Mouse (Mus musculus): ENCODE data around the gene Kcnh1. TPM values are rescaled to one million over a fixed set of nuclear protein-coding genes. Genes with fewer than 3 reads are reported as not detected.

The Kcnh1 gene
- polyA plus RNA-seq, 1 experiment from 2014 or later: 0.56 TPM

DNA sequence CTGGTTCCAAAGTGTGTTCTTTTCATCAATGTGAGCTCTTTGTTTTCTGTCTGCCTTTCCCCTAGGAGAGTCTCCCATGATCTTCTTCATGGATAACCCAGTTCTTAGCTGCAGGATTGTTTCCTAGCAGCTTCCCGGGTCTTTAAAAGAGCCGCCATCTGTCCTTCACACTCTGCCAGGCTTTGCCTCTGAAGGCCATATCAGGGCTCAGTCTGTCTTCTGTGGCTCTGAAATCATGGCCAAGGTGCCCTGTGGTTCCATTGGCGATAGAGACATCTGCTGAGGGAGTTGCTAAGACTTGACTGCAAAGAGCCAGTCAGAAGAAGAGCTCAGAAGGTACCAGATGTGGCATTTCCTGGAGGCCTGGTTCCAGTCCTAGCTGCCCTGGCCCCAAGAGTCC is 165.7 kb downstream of the Kcnh1 start:
- ATAC-seq (ENCODE audit: insufficient read depth, low FRiP score): no peak
- Histone ChIP-seq H3K4me3 (replicated peaks; ENCODE audit: low read length) (no peak overlapping the region), H3K36me3 (ENCODE audit: control insufficient read depth, insufficient read depth, low read length) (no peaks in the 10 kb centered on the region), H3K9me3 (replicated peaks; ENCODE audit: control insufficient read depth, low read length) (no peaks in the 10 kb centered on the region), H3K9ac (ENCODE audit: low read length) (no peak overlapping the region), H3K4me2 (ENCODE audit: low read depth, low read length) (no peak overlapping the region), H3K27me3 (ENCODE audit: control insufficient read depth, insufficient read depth, low read length) (no peaks in the 10 kb centered on the region), H3K4me1 (ENCODE audit: control insufficient read depth, insufficient read depth, low read length) (no peaks in the 10 kb centered on the region), H3K27ac (ENCODE audit: low read length) (no peak overlapping the region)
- 84% methylated on average over 3 of the region's 3 CpGs for WGBS

DNA sequence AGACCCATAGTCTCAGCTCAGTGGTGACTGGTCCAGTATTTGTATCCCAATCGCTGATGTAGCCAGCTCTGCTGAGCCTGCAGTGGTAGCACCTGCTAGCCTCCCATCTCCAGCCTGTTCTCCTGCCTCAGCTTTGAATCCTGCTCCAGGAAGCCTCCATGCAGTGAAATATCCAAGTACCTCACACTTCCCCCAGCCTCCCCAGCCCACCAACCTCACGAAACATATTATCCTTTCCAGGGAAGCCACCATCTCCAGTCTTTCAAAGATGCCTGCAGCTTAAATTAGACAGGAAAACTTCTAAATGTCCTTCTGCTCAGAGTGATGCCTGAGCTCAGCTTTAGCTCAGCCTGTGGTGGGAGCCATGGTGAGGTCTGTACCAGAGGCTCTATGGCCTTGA is 168.6 kb downstream of the Kcnh1 start:
- Histone ChIP-seq H3K4me2 (ENCODE audit: low read depth, low read length) (no peak overlapping the region), H3K9me3 (replicated peaks; ENCODE audit: control insufficient read depth, low read length) (no peaks in the 10 kb centered on the region), H3K36me3 (ENCODE audit: control insufficient read depth, insufficient read depth, low read length) (no peaks in the 10 kb centered on the region), H3K4me3 (replicated peaks; ENCODE audit: low read length) (no peak overlapping the region), H3K27ac (ENCODE audit: low read length) (no peak overlapping the region), H3K27me3 (ENCODE audit: control insufficient read depth, insufficient read depth, low read length) (no peaks in the 10 kb centered on the region), H3K9ac (ENCODE audit: low read length) (no peak overlapping the region), H3K4me1 (ENCODE audit: control insufficient read depth, insufficient read depth, low read length) (no peaks in the 10 kb centered on the region)
- no peak for ATAC-seq (ENCODE audit: insufficient read depth, low FRiP score)
- WGBS: 91% methylated on average over 2 of the region's 2 CpGs

DNA sequence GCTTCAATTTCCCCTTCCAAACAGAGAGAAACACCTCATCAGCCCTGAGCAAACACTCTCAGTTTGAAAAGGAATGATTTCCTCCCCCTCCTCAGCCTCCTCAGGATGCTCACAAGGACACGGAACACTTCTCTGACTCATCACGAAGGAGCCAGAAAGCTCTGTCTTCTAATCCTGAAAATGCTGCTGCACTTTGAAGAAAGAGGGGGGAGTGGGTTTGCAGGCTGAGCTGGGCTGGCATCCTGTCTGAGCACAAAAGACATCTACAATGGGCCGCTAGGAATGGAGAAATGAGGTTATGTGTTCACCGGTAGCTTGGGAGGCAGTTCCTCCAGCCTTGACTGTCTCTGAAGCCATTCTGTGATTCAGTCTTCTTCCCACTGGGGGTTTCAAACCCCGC is 177.8 kb downstream of the Kcnh1 start:
- Histone ChIP-seq H3K4me2 (ENCODE audit: low read depth, low read length) (no peak overlapping the region), H3K27ac (ENCODE audit: low read length) (no peak overlapping the region), H3K36me3 (ENCODE audit: control insufficient read depth, insufficient read depth, low read length) (no peaks in the 10 kb centered on the region), H3K4me1 (ENCODE audit: control insufficient read depth, insufficient read depth, low read length) (peaks cover 6% of the 10 kb centered on the region; the same call in 1 of the 2 replicates), H3K4me3 (replicated peaks; ENCODE audit: low read length) (no peak overlapping the region), H3K27me3 (ENCODE audit: control insufficient read depth, insufficient read depth, low read length) (no peaks in the 10 kb centered on the region), H3K9ac (ENCODE audit: low read length) (no peak overlapping the region), H3K9me3 (replicated peaks; ENCODE audit: control insufficient read depth, low read length) (no peaks in the 10 kb centered on the region)
- ATAC-seq (ENCODE audit: insufficient read depth, low FRiP score): no peak
- WGBS: 44% methylated on average over 5 of the region's 5 CpGs

DNA sequence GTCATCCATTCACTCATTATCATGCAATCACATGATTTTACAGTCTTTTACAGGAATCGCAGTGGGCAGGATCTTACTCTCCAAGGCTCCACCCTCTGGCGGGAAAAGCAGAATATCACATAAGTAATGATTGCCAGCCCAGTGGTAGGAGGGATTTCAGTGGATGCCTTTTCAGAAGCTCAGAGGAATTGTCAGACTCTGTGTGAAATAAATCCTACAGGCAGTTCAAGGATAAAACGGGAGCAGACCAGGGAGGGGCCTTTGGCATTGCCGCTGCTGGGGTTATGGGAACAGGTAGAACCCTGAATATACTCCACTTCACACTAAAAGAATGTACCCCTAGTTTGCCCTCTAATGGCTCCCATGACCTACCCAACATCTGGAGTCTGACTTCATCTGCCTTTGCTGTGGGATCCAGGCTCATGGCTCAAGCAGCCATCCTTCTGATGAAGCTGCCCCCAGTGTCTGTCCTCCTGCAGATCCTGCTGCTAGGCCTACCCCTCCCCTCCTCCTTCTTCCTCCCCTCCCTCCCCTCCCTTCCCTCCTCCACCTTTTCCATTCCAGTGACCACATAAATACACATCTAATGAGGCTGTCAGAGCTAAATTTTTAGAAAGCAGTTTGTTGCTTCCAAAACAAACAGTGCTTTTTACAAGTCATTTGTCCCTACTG is 181.5 kb downstream of the Kcnh1 start:
- H3K36me3 ChIP-seq (ENCODE audit: control insufficient read depth, insufficient read depth, low read length): no peaks in the 10 kb centered on the region
- no peaks in the 10 kb centered on the region for H3K27me3 ChIP-seq (ENCODE audit: control insufficient read depth, insufficient read depth, low read length)
- H3K4me2 ChIP-seq (ENCODE audit: low read depth, low read length): no peak overlapping the region
- ATAC-seq (ENCODE audit: insufficient read depth, low FRiP score): no peak
- H3K9ac ChIP-seq (ENCODE audit: low read length): no peak overlapping the region
- H3K27ac ChIP-seq (ENCODE audit: low read length): no peak overlapping the region
- H3K4me1 ChIP-seq (ENCODE audit: control insufficient read depth, insufficient read depth, low read length): peaks cover 6% of the 10 kb centered on the region; the same call in 1 of the 2 replicates
- H3K9me3 ChIP-seq (replicated peaks; ENCODE audit: control insufficient read depth, low read length): no peaks in the 10 kb centered on the region
- H3K4me3 ChIP-seq (replicated peaks; ENCODE audit: low read length): no peak overlapping the region
- 74% methylated on average over 4 of the region's 4 CpGs for WGBS

DNA sequence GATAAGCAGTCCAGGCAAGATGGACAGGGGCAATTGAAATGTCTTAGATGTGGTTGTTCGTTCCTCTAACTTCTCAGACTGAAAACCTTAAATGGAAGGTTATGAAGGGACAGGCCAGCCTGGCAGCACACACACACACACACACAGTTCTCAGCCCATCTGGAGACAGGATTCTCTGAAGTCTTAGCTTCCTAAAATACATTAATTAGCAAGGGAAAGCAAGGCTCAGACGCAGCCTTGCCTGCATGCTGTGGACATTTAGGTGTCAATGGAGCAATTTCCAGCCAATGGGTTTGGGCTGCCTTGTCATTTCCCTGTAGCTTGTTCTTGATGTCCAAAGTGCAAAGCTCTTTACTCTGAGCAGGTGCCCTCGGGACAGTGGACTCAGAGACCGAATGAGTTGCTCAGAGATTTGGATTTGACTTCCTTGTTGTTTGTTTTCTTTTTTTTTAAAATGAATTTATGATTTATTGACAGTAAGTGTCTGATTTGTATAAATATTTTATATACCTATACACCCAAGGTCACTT is 188.0 kb downstream of the Kcnh1 start:
- no peak overlapping the region for H3K27ac ChIP-seq (ENCODE audit: low read length)
- no peaks in the 10 kb centered on the region for H3K36me3 ChIP-seq (ENCODE audit: control insufficient read depth, insufficient read depth, low read length)
- no peak overlapping the region for H3K4me2 ChIP-seq (ENCODE audit: low read depth, low read length)
- ATAC-seq (ENCODE audit: insufficient read depth, low FRiP score): no peak
- no peak overlapping the region for H3K9ac ChIP-seq (ENCODE audit: low read length)
- H3K4me1 ChIP-seq (ENCODE audit: control insufficient read depth, insufficient read depth, low read length): no peaks in the 10 kb centered on the region
- H3K9me3 ChIP-seq (replicated peaks; ENCODE audit: control insufficient read depth, low read length): no peaks in the 10 kb centered on the region
- no peaks in the 10 kb centered on the region for H3K27me3 ChIP-seq (ENCODE audit: control insufficient read depth, insufficient read depth, low read length)
- WGBS: 74% methylated on average over 4 of the region's 4 CpGs
- no peak overlapping the region for H3K4me3 ChIP-seq (replicated peaks; ENCODE audit: low read length)

DNA sequence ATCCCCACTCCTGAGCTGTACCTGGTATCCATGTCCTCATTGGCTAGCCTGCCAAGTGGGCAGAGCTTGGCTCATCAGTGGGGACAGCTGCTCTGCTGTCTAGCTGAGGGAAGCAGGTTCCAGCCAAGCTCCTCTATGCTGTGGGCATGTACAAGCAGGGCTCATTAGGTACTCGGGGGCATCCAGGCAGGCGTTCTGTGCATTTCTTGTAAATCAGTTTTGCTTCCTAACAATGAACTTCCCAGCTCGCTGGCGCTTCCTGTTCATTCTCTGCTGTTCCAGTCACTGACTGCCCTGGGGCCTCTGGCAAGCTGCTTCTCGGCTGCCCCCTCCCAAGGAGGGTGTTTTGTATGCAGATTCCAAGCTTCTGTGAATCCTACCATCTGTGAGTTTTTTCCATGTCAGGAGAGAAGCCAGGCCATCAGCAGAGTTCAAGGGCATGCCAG is 190.0 kb downstream of the Kcnh1 start:
- ATAC-seq (ENCODE audit: insufficient read depth, low FRiP score): no peak; the same call in 1 of the 2 replicates
- Histone ChIP-seq H3K36me3 (ENCODE audit: control insufficient read depth, insufficient read depth, low read length) (no peaks in the 10 kb centered on the region), H3K4me3 (replicated peaks; ENCODE audit: low read length) (no peak overlapping the region), H3K4me2 (ENCODE audit: low read depth, low read length) (no peak overlapping the region), H3K27me3 (ENCODE audit: control insufficient read depth, insufficient read depth, low read length) (no peaks in the 10 kb centered on the region), H3K9ac (ENCODE audit: low read length) (no peak overlapping the region), H3K9me3 (replicated peaks; ENCODE audit: control insufficient read depth, low read length) (no peaks in the 10 kb centered on the region), H3K4me1 (ENCODE audit: control insufficient read depth, insufficient read depth, low read length) (no peaks in the 10 kb centered on the region), H3K27ac (ENCODE audit: low read length) (no peak overlapping the region)
- WGBS: 64% methylated on average over 5 of the region's 5 CpGs

DNA sequence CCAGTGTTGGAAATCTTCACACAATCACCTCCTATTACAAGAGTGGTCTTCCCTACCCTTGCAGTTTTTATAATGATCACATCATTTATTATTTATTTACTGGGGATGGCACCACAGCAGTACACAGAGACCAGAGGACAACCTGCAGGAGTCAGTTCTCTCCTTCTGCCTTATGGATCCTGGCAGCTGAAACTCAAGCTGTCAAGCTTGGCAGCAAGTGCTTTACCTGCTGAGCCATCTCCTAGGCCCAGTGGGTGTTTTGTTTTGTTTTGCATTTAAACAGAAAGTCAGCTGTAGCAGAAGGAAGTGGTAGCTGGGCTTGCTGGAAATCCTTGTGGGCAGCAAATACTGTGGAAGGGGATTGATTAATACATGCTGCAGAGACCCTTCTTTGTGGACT is 197.1 kb downstream of the Kcnh1 start:
- H3K27ac ChIP-seq (ENCODE audit: low read length): no peak overlapping the region
- H3K4me3 ChIP-seq (replicated peaks; ENCODE audit: low read length): no peak overlapping the region
- no peaks in the 10 kb centered on the region for H3K36me3 ChIP-seq (ENCODE audit: control insufficient read depth, insufficient read depth, low read length)
- no peaks in the 10 kb centered on the region for H3K9me3 ChIP-seq (replicated peaks; ENCODE audit: control insufficient read depth, low read length)
- no peak overlapping the region for H3K9ac ChIP-seq (ENCODE audit: low read length)
- no peaks in the 10 kb centered on the region for H3K27me3 ChIP-seq (ENCODE audit: control insufficient read depth, insufficient read depth, low read length)
- no peak overlapping the region for H3K4me2 ChIP-seq (ENCODE audit: low read depth, low read length)
- H3K4me1 ChIP-seq (ENCODE audit: control insufficient read depth, insufficient read depth, low read length): no peaks in the 10 kb centered on the region
- ATAC-seq (ENCODE audit: insufficient read depth, low FRiP score): no peak

DNA sequence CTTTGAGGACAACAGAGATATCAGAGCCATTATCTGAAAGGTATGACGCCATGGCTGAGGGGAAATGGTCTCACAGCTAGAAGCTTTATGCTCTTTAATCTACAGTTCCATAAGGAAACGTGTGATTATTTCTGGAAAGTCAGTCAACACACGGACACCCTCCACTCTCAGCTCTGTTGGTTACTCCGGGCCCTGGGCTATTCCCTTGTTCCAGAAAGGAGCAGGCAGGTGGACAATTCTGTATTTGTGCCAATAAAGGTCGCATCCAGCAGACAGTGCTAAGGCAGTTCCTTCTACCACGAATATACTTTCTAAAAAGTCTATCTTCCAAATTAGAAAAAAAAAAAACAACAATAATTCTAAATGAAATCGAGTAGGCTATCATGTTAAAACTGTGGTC is 200.5 kb downstream of the Kcnh1 start:
- Histone ChIP-seq H3K36me3 (ENCODE audit: control insufficient read depth, insufficient read depth, low read length) (no peaks in the 10 kb centered on the region), H3K27me3 (ENCODE audit: control insufficient read depth, insufficient read depth, low read length) (no peaks in the 10 kb centered on the region), H3K4me3 (replicated peaks; ENCODE audit: low read length) (no peak overlapping the region), H3K9me3 (replicated peaks; ENCODE audit: control insufficient read depth, low read length) (no peaks in the 10 kb centered on the region), H3K9ac (ENCODE audit: low read length) (no peak overlapping the region), H3K4me2 (ENCODE audit: low read depth, low read length) (no peak overlapping the region), H3K27ac (ENCODE audit: low read length) (no peak overlapping the region), H3K4me1 (ENCODE audit: control insufficient read depth, insufficient read depth, low read length) (no peaks in the 10 kb centered on the region)
- WGBS: 75% methylated on average over 7 of the region's 7 CpGs
- ATAC-seq (ENCODE audit: insufficient read depth, low FRiP score): no peak

DNA sequence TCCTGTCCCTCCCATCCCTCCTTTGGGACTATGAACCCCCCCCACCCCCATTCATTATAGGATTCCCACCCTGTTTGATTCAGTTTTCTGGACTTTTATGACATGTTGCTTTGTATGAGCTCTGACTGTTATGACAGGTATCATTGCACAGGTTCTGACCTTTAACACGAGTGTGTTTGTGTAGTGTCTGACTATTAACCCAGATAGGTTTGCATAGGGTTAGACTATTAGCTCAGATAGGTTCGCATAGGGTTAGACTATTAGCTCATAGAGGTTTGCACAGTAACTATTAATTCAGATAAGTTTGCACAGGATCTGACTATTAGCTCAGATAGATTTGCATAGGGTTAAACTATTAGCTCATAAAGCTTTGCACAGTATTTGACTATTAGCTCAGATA is 201.7 kb downstream of the Kcnh1 start:
- H3K36me3 ChIP-seq (ENCODE audit: control insufficient read depth, insufficient read depth, low read length): no peaks in the 10 kb centered on the region
- no peaks in the 10 kb centered on the region for H3K9me3 ChIP-seq (replicated peaks; ENCODE audit: control insufficient read depth, low read length)
- no peak overlapping the region for H3K4me3 ChIP-seq (replicated peaks; ENCODE audit: low read length)
- WGBS: 52% methylated on average over 2 of the region's 2 CpGs
- 0 out of 2 replicates have a peak, but pooled peaks have one; percentile 40 for ATAC-seq (ENCODE audit: insufficient read depth, low FRiP score)
- no peak overlapping the region for H3K4me2 ChIP-seq (ENCODE audit: low read depth, low read length)
- H3K4me1 ChIP-seq (ENCODE audit: control insufficient read depth, insufficient read depth, low read length): no peaks in the 10 kb centered on the region
- H3K27me3 ChIP-seq (ENCODE audit: control insufficient read depth, insufficient read depth, low read length): no peaks in the 10 kb centered on the region
- H3K27ac ChIP-seq (ENCODE audit: low read length): no peak overlapping the region
- H3K9ac ChIP-seq (ENCODE audit: low read length): no peak overlapping the region

All from stomach, embryonic 16.5 days (tissue).